Mouse (Mus musculus) forebrain, embryonic 15.5 days (tissue): Measurements from ENCODE around the gene Creg2. TPM values are rescaled to one million over a fixed set of nuclear protein-coding genes. Genes with fewer than 3 reads are reported as not detected.

ENCODE experiments used
- ATAC-seq: fragments of 200-750 bp; cut with Nextera tagmentation; replicated peaks from 2 replicates; pipeline ENCODE4 v1.8.0; 2017; ENCODE audit warnings: mild to moderate bottlenecking, moderate TSS enrichment, moderate library complexity
- H3K27ac ChIP-seq: fragments of 300-500 bp; sonication (generic); replicated peaks from 2 replicates; pipeline ENCODE4 v1.5.1; 2015; ENCODE audit warnings: mild to moderate bottlenecking, inconsistent platforms
- H3K27me3 ChIP-seq: fragments of 300-500 bp; sonication (generic); 2 replicates; pipeline ENCODE4 v1.6.1; 2015; ENCODE audit warnings: inconsistent platforms
- H3K36me3 ChIP-seq: fragments of 300-500 bp; sonication (generic); 2 replicates; pipeline ENCODE4 v1.6.1; 2015; ENCODE audit warnings: mild to moderate bottlenecking, inconsistent platforms
- H3K4me1 ChIP-seq: fragments of 300-500 bp; sonication (generic); 2 replicates; pipeline ENCODE4 v1.6.1; 2015; ENCODE audit warnings: inconsistent platforms
- H3K4me2 ChIP-seq: fragments of 300-500 bp; sonication (generic); replicated peaks from 2 replicates; pipeline ENCODE4 v1.6.1; 2015; ENCODE audit warnings: mild to moderate bottlenecking, inconsistent platforms
- H3K4me3 ChIP-seq: fragments of 300-500 bp; sonication (generic); 2 replicates; pipeline ENCODE4 v1.5.1; 2015; ENCODE audit warnings: mild to moderate bottlenecking, inconsistent platforms
- H3K9ac ChIP-seq: fragments of 300-500 bp; sonication (generic); replicated peaks from 2 replicates; pipeline ENCODE4 v1.6.1; 2015; ENCODE audit warnings: mild to moderate bottlenecking, inconsistent platforms
- H3K9me3 ChIP-seq: fragments of 300-500 bp; sonication (generic); 2 replicates; pipeline ENCODE4 v1.6.1; 2016; ENCODE audit warnings: inconsistent platforms
- WGBS: fragments of 180-500 bp; shearing (Covaris S2); methylation state at CpG from one replicate; pipeline ENCODE4 v1.1.7; 2015; ENCODE audit warnings: mixed read lengths; 5-methylcytosine and 5-hydroxymethylcytosine counted together
- polyA plus RNA-seq: library from polyadenylated mRNA; unstranded; fragments of >200 nt; fragmentation: Nextera tagmentation; extraction: Ambion mirVana; gene quantifications from 2 replicates; pipeline ENCODE4 v1.2.1, GENCODE M21; 2015

Creg2 gene
- polyA plus RNA-seq, 1 experiment from 2014 or later = 1.5 TPM

DNA sequence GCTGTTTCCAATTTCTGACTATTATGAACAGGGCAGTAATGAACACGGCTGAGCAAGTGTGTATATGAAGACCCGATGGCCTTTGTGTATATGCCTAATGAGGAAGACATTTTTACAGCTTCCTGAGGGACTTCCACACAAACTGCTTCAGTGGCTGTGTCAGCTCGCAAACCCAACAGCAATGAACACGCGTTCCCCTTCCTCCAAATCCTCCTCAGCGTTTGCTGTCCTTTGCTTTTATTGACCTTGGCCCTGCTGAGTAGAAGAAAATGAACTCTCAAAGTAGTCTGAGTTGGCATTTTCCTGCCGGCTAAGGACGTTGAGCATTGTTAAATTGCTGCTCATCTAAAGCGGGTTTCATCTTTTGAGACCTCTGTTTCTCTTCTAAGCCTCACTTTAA lies 65.9 kb downstream of the Creg2 start:
- no peak for ATAC-seq
- H3K27ac ChIP-seq = no peak overlapping the region
- no peaks in the 10 kb centered on the region for H3K4me1 ChIP-seq
- no peaks in the 10 kb centered on the region for H3K9me3 ChIP-seq
- H3K4me2 ChIP-seq = no peak overlapping the region
- H3K9ac ChIP-seq = no peak overlapping the region
- no peaks in the 10 kb centered on the region for H3K36me3 ChIP-seq
- H3K4me3 ChIP-seq = no peak overlapping the region
- 88% methylated on average over 9 of the region's 9 CpGs for WGBS
- no peaks in the 10 kb centered on the region for H3K27me3 ChIP-seq

DNA sequence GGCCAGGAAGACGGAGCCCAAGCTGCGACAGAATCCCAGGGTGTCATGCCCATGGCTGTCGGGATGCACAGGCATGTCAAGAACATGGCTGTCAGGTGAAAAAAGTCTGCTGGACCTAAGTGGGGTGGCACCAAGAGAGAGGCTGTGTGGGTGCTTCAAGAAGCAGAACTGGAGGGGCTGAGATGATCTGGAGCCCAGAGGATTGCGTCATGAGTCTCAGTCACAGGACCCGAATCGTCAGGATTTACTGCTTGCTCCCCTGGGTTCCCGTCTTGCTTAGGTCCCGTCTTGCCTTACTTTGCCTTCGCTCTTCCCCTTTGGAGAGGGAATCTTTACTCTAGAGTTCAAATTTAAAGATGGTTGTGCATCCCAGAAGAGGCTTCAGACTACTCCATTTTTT lies 68.1 kb downstream of the Creg2 start:
- no peaks in the 10 kb centered on the region for H3K9me3 ChIP-seq
- no peak overlapping the region for H3K4me3 ChIP-seq
- 92% methylated on average over 9 of the region's 9 CpGs for WGBS
- no peak for ATAC-seq
- H3K36me3 ChIP-seq = no peaks in the 10 kb centered on the region
- H3K4me2 ChIP-seq = no peak overlapping the region
- H3K9ac ChIP-seq = no peak overlapping the region
- no peaks in the 10 kb centered on the region for H3K4me1 ChIP-seq
- no peak overlapping the region for H3K27ac ChIP-seq
- H3K27me3 ChIP-seq = no peaks in the 10 kb centered on the region

DNA sequence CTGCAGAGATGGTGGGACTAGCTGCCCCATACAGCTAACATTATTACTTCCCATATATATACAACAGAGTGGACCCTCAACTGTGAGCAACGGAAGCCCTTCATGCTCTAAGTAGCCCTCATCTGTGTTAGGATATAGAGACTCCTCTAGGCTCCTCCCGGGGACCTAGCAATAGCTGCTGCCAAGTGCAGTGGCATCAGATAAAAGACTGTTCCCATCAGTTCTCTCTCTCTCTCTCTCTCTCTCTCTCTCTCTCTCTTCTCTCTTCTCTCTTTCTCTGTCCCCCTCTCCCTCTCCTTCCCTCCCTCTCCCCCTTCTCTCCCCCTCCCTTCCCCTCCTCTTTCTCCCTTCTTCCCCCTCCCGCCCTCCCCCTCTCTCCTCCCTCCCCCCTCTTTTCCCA lies 70.1 kb downstream of the Creg2 start:
- Histone ChIP-seq H3K4me2 (no peak overlapping the region), H3K9me3 (no peaks in the 10 kb centered on the region), H3K9ac (no peak overlapping the region), H3K36me3 (no peaks in the 10 kb centered on the region), H3K4me3 (no peak overlapping the region), H3K27me3 (no peaks in the 10 kb centered on the region), H3K27ac (no peak overlapping the region), H3K4me1 (peaks cover 9% of the 10 kb centered on the region)
- WGBS = 82% methylated on average over 2 of the region's 3 CpGs
- no peak for ATAC-seq

- no peak overlapping the region for H3K4me2 ChIP-seq
- no peaks in the 10 kb centered on the region for H3K27me3 ChIP-seq
- H3K4me3 ChIP-seq = no peak overlapping the region
- no peaks in the 10 kb centered on the region for H3K36me3 ChIP-seq
- no peaks in the 10 kb centered on the region for H3K9me3 ChIP-seq
- no peak for ATAC-seq
- no peak overlapping the region for H3K9ac ChIP-seq
- peaks cover 25% of the 10 kb centered on the region for H3K4me1 ChIP-seq
- H3K27ac ChIP-seq = no peak overlapping the region
- 85% methylated on average over 6 of the region's 6 CpGs for WGBS
Observed at GRCm38 (mm10) chr1:39579139-39579538, 72.1 kb downstream of the Creg2 start.

- no peak overlapping the region for H3K27ac ChIP-seq
- ATAC-seq = no peak
- no peaks in the 10 kb centered on the region for H3K9me3 ChIP-seq
- no peaks in the 10 kb centered on the region for H3K27me3 ChIP-seq
- no peaks in the 10 kb centered on the region for H3K36me3 ChIP-seq
- no peak overlapping the region for H3K4me2 ChIP-seq
- WGBS = 80% methylated on average over 5 of the region's 5 CpGs
- peaks cover 28% of the 10 kb centered on the region for H3K4me1 ChIP-seq
- H3K4me3 ChIP-seq = no peak overlapping the region
- H3K9ac ChIP-seq = no peak overlapping the region
Observed at GRCm38 (mm10) chr1:39578446-39578845, 72.8 kb downstream of the Creg2 start.

GRCm38 (mm10) chr1:39577253-39577705 lies 74.0 kb downstream of the Creg2 start, which contains the start of gene Rnf149:
TSS of gene Rnf149 (minus strand) at chr1:39577405.
- no peaks in the 10 kb centered on the region for H3K27me3 ChIP-seq
- peak within 1 kb of the TSS; percentile 99 for H3K27ac ChIP-seq
- H3K4me2 ChIP-seq = peak within 1 kb of the TSS; percentile 85
- no peaks in the 10 kb centered on the region for H3K9me3 ChIP-seq
- peak within 1 kb of the TSS; percentile 99 for H3K9ac ChIP-seq
- no peaks in the 10 kb centered on the region for H3K36me3 ChIP-seq
- under 1% methylated on average over 49 of the region's 49 CpGs for WGBS
- peak within 1 kb of the TSS; percentile 100 for H3K4me3 ChIP-seq
- peak; percentile 97 for ATAC-seq
- peaks cover 28% of the 10 kb centered on the region for H3K4me1 ChIP-seq

GRCm38 (mm10) chr1:39576431-39577243 lies 74.6 kb downstream of the Creg2 start:
- under 1% methylated on average over 88 of the region's 88 CpGs for WGBS
- Histone ChIP-seq H3K4me3 (peak overlapping the region; percentile 100), H3K9ac (peak overlapping the region; percentile 99), H3K27me3 (no peaks in the 10 kb centered on the region), H3K4me2 (peak overlapping the region; percentile 85), H3K9me3 (no peaks in the 10 kb centered on the region), H3K36me3 (no peaks in the 10 kb centered on the region), H3K4me1 (peaks cover 28% of the 10 kb centered on the region), H3K27ac (peak overlapping the region; percentile 99)
- ATAC-seq = peak; percentile 87

DNA sequence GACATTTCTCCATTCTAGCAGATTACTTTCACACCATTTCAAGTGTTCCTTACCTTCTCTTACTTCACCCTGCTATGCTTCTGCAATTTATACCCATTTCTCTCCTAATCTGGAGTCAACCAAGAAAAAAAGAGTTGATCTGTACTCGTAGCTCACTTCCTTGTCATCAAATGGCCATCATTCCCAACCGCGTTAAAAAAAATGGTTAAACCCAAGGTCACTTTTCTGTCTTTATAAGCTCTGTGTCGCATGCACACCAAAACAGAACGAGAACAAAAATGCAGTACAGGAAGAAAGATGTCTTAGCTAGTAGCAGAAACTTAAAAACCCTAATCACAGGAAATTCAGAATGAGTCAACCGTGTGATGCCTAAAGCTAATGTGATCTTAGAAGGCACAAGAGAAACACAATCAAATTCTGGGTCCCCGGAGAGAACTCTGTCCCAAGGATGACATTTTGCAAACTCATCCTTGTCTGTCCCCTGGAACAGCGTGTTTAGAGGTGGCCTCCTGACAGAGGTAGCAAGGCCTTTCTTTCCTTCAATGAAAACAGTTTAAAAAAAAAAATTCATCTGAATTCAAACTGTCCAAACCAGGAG lies 75.4 kb downstream of the Creg2 start:
- Histone ChIP-seq H3K4me1 (peaks cover 28% of the 10 kb centered on the region), H3K9me3 (no peaks in the 10 kb centered on the region), H3K4me3 (peak overlapping the region; percentile 100), H3K4me2 (peak overlapping the region; percentile 85), H3K27ac (peak overlapping the region; percentile 99), H3K27me3 (no peaks in the 10 kb centered on the region), H3K9ac (peak overlapping the region; percentile 99), H3K36me3 (no peaks in the 10 kb centered on the region)
- 23% methylated on average over 8 of the region's 8 CpGs for WGBS
- ATAC-seq = no peak

DNA sequence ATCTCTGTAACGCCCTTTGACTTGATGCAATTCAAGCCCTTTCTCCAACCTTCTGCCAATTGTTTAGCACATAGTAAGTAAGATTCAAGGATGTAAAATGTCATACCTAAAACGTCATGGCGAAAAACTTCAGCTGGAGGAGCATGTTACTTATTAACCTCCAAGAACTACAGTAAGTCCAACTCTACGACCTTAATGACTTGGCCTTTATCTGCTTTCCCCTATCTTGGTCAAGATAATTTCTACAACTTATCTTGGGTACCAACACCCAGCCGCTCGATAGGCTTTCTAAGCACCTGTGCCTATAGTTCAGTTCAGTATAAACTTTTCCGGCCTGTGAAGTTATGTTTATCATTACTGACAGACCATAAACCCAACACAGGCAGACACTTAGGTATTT lies 77.4 kb downstream of the Creg2 start:
- 91% methylated on average over 7 of the region's 7 CpGs for WGBS
- Histone ChIP-seq H3K36me3 (no peaks in the 10 kb centered on the region), H3K27ac (no peak overlapping the region), H3K4me3 (no peak overlapping the region), H3K27me3 (no peaks in the 10 kb centered on the region), H3K9ac (no peak overlapping the region), H3K9me3 (no peaks in the 10 kb centered on the region), H3K4me1 (peaks cover 28% of the 10 kb centered on the region), H3K4me2 (no peak overlapping the region)
- ATAC-seq = no peak

DNA sequence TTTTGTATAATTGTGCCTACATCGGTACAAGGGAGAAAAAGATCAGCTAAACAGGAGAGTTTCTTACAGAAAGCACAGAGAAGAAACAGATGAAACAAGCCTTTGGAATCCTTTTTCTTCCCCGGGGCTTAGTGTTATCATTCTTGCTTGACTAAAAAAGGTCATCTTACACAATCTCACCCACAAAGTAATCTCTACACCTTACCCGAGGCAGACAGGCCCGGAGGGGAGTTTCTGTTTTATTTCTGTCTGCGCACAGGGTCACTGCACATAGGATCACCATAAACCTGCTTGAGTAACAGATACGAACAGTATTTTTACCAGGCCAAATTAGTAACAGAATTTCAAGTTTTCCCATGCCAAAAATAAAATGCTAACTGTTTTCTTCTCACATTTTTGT lies 79.6 kb downstream of the Creg2 start:
- Histone ChIP-seq H3K36me3 (no peaks in the 10 kb centered on the region; the same call in 1 of the 2 replicates), H3K4me1 (peaks cover 34% of the 10 kb centered on the region), H3K4me2 (no peak overlapping the region), H3K27me3 (no peaks in the 10 kb centered on the region), H3K4me3 (no peak overlapping the region), H3K27ac (no peak overlapping the region), H3K9ac (no peak overlapping the region), H3K9me3 (no peaks in the 10 kb centered on the region)
- ATAC-seq = no peak
- WGBS = 77% methylated on average over 6 of the region's 6 CpGs
